In genomic region chr4:135856223-135857091, GRCm38 (mm10) we compare ENCODE assay signal across 8 mouse cellular contexts. TPM values are rescaled to one million over a fixed set of nuclear protein-coding genes. Genes with fewer than 3 reads are reported as not detected.
DNase-seq lines count a peak whose midpoint lies in the region; ATAC-seq and TF ChIP-seq lines count a peak whose summit lies in the region.

No protein-coding gene starts in this region.

- peak overlapping the region; percentile 67 for H3K4me2 ChIP-seq in embryonic facial prominence, embryonic 11.5 days (ENCODE audit: low read depth, low read length)
- peak overlapping the region; percentile 59 for H3K4me2 ChIP-seq in kidney, embryonic 14.5 days (replicated peaks; ENCODE audit: low read depth, low read length)
- peak overlapping the region; percentile 95 for H3K4me2 ChIP-seq in liver, embryonic 14.5 days (ENCODE audit: low read depth)

- peak; percentile 72 for DNase-seq in 416B (ENCODE audit: low read depth)
- DNase-seq in adrenal gland, adult 18-20 months (ENCODE audit: low spot score in 2 of 2): peak; percentile 63 to 67
- peak; percentile 73 for DNase-seq in embryonic facial prominence, embryonic 11.5 days (ENCODE audit: low spot score)
- peak; percentile 64 to 66 for DNase-seq in heart, adult 9 months (ENCODE audit: low spot score in 2 of 2)
- DNase-seq in liver, embryonic 14.5 days (ENCODE audit: low read depth in 3 of 3, low spot score in 3 of 3): no peak
- peak; percentile 83 for DNase-seq in neural tube, embryonic 10.5 days (ENCODE audit: extremely low spot score, low spot score)
- peak; percentile 46 for DNase-seq in thymus, adult 2 months

- WGBS in embryonic facial prominence, embryonic 11.5 days: under 1% methylated on average over 81 of the region's 91 CpGs
- under 1% methylated on average over 72 of the region's 91 CpGs for WGBS in kidney, embryonic 14.5 days
- under 1% methylated on average over 83 of the region's 91 CpGs for WGBS in liver, embryonic 14.5 days (ENCODE audit: insufficient replicate concordance)
- WGBS in thymus, adult 2 months: under 1% methylated on average over 88 of the region's 91 CpGs

- TF ChIP-seq POLR2A in thymus, adult 2 months (IDR thresholded peaks at IDR 0.05; ENCODE audit: control insufficient read depth, extremely low read depth, insufficient read depth, low read length, poor library complexity): no peak

- peak overlapping the region; percentile 96 for H3K4me3 ChIP-seq in embryonic facial prominence, embryonic 11.5 days (ENCODE audit: low read depth, low read length)
- peak overlapping the region; percentile 95 for H3K4me3 ChIP-seq in kidney, embryonic 14.5 days (ENCODE audit: low read length)
- peak overlapping the region; percentile 88 to 100 for H3K4me3 ChIP-seq in liver, embryonic 14.5 days (ENCODE audit: insufficient read depth in 1 of 2, low read depth in 2 of 2, low read length in 2 of 2)
- H3K4me3 ChIP-seq in thymus, adult 2 months (ENCODE audit: control insufficient read depth, insufficient read depth, low read length): peak overlapping the region; percentile 76

- peak; percentile 60 for ATAC-seq in embryonic facial prominence, embryonic 11.5 days (replicated peaks; ENCODE audit: insufficient number of reproducible peaks, low FRiP score, low TSS enrichment, low read depth)
- peak; percentile 67 for ATAC-seq in kidney, embryonic 14.5 days (ENCODE audit: low FRiP score, low TSS enrichment)
- ATAC-seq in liver, embryonic 14.5 days (ENCODE audit: insufficient read depth): peak; percentile 71

- no peak for TF ChIP-seq EP300 in liver, embryonic 14.5 days (IDR thresholded peaks at IDR 0.05; ENCODE audit: low read depth)

- H3K9ac ChIP-seq in embryonic facial prominence, embryonic 11.5 days (replicated peaks; ENCODE audit: low read length): peak overlapping the region; percentile 92
- H3K9ac ChIP-seq in kidney, embryonic 14.5 days (ENCODE audit: low read depth, low read length): peak overlapping the region; percentile 98
- peak overlapping the region; percentile 90 for H3K9ac ChIP-seq in liver, embryonic 14.5 days (replicated peaks)

- no peak for TF ChIP-seq CTCF in liver, embryonic 14.5 days (IDR thresholded peaks at IDR 0.05; ENCODE audit: low read depth)
- no peak for TF ChIP-seq CTCF in thymus, adult 2 months (IDR thresholded peaks at IDR 0.05; ENCODE audit: borderline replicate concordance, control insufficient read depth, extremely low read depth, insufficient read depth, low read length, poor library complexity)

- no peaks in the 10 kb centered on the region for H3K27me3 ChIP-seq in embryonic facial prominence, embryonic 11.5 days (ENCODE audit: control insufficient read depth, insufficient read depth, low read length)
- H3K27me3 ChIP-seq in kidney, embryonic 14.5 days (ENCODE audit: control insufficient read depth, insufficient read depth, low read length): no peaks in the 10 kb centered on the region
- no peaks in the 10 kb centered on the region for H3K27me3 ChIP-seq in liver, embryonic 14.5 days (ENCODE audit: control insufficient read depth, insufficient read depth, low read length)
- no peaks in the 10 kb centered on the region for H3K27me3 ChIP-seq in thymus, adult 2 months (ENCODE audit: control insufficient read depth, insufficient read depth, low read length)

- no peaks in the 10 kb centered on the region for H3K9me3 ChIP-seq in embryonic facial prominence, embryonic 11.5 days (replicated peaks; ENCODE audit: control insufficient read depth, low read length)
- H3K9me3 ChIP-seq in kidney, embryonic 14.5 days (ENCODE audit: control insufficient read depth, low read length): no peaks in the 10 kb centered on the region
- no peaks in the 10 kb centered on the region for H3K9me3 ChIP-seq in liver, embryonic 14.5 days (ENCODE audit: control insufficient read depth, low read length)

- peaks cover 3% of the 10 kb centered on the region; the same call in 1 of the 2 replicates for H3K36me3 ChIP-seq in embryonic facial prominence, embryonic 11.5 days (replicated peaks; ENCODE audit: control insufficient read depth, insufficient read depth, low read depth, low read length)
- H3K36me3 ChIP-seq in kidney, embryonic 14.5 days (ENCODE audit: control insufficient read depth, insufficient read depth, low read length): peaks cover 7% of the 10 kb centered on the region; the same call in 1 of the 2 replicates
- peaks cover 22% of the 10 kb centered on the region for H3K36me3 ChIP-seq in liver, embryonic 14.5 days (replicated peaks; ENCODE audit: control insufficient read depth, insufficient read depth, low read depth)
- peaks cover 3% of the 10 kb centered on the region for H3K36me3 ChIP-seq in thymus, adult 2 months (ENCODE audit: control insufficient read depth, insufficient read depth, low read length)

- peak overlapping the region; percentile 100 for H3K27ac ChIP-seq in embryonic facial prominence, embryonic 11.5 days (replicated peaks; ENCODE audit: low read depth, low read length)
- peak overlapping the region; percentile 99 for H3K27ac ChIP-seq in kidney, embryonic 14.5 days (ENCODE audit: low read depth, low read length)
- H3K27ac ChIP-seq in liver, embryonic 14.5 days: peak overlapping the region; percentile 94
- H3K27ac ChIP-seq in thymus, adult 2 months (ENCODE audit: control insufficient read depth, insufficient read depth, low read length): peak overlapping the region; percentile 57

- H3K4me1 ChIP-seq in embryonic facial prominence, embryonic 11.5 days (ENCODE audit: control insufficient read depth, insufficient read depth, low read length): peaks cover 6% of the 10 kb centered on the region
- peaks cover 22% of the 10 kb centered on the region for H3K4me1 ChIP-seq in kidney, embryonic 14.5 days (ENCODE audit: control insufficient read depth, insufficient read depth, low read length)
- peaks cover 36 to 52% of the 10 kb centered on the region in 2 experiments for H3K4me1 ChIP-seq in liver, embryonic 14.5 days (replicated peaks; ENCODE audit: control insufficient read depth in 2 of 2, insufficient read depth in 2 of 2, low read length in 1 of 2)
- H3K4me1 ChIP-seq in thymus, adult 2 months (replicated peaks; ENCODE audit: control insufficient read depth, insufficient read depth, low read length): peaks cover 13% of the 10 kb centered on the region

RNA-seq across cellular contexts. Expression of gene Srsf10, which starts 0.9 kb away (rescaled TPM):
- 100 to 1,000 TPM in 1 of 2 experiments, 10 to 100 TPM in 1; 95.5 to 115 TPM for total RNA-seq in adrenal gland, adult 18-20 months (2021)
- 421 and 489 TPM in 2 replicates for polyA plus RNA-seq in embryonic facial prominence, embryonic 11.5 days (2014; fragmentation: Nextera tagmentation; extraction: Ambion mirVana)
- 334 and 342 TPM in 2 replicates for polyA plus RNA-seq in kidney, embryonic 14.5 days (2014; fragmentation: Nextera tagmentation; extraction: Ambion mirVana)
- polyA plus RNA-seq in liver, embryonic 14.5 days (2012; rRNA removed): 33.2 and 49.6 TPM in 2 replicates
- polyA plus RNA-seq in liver, embryonic 14.5 days (2014; fragmentation: Nextera tagmentation; extraction: Ambion mirVana): 108 and 110 TPM in 2 replicates
- 194 and 220 TPM in 2 replicates for polyA plus RNA-seq in thymus, adult 2 months (2012; rRNA removed)

RNA-seq across cellular contexts. Expression of gene Pnrc2, which starts 17.2 kb away (rescaled TPM):
- 100 to 1,000 TPM in 1 of 2 experiments, 10 to 100 TPM in 1; 89.4 to 111 TPM for total RNA-seq in adrenal gland, adult 18-20 months (2021)
- 227 and 251 TPM in 2 replicates for polyA plus RNA-seq in embryonic facial prominence, embryonic 11.5 days (2014; fragmentation: Nextera tagmentation; extraction: Ambion mirVana)
- polyA plus RNA-seq in kidney, embryonic 14.5 days (2014; fragmentation: Nextera tagmentation; extraction: Ambion mirVana): 174 and 209 TPM in 2 replicates
- 25.4 and 43.4 TPM in 2 replicates for polyA plus RNA-seq in liver, embryonic 14.5 days (2012; rRNA removed)
- 80.2 and 81.9 TPM in 2 replicates for polyA plus RNA-seq in liver, embryonic 14.5 days (2014; fragmentation: Nextera tagmentation; extraction: Ambion mirVana)
- 26.7 and 28.6 TPM in 2 replicates for polyA plus RNA-seq in thymus, adult 2 months (2012; rRNA removed)

RNA-seq across cellular contexts. Expression of gene Cnr2, which starts 38.7 kb away (rescaled TPM):
- 1 to 10 TPM in 1 of 2 experiments, under 1 TPM in 1; 0.93 to 1.8 TPM for total RNA-seq in adrenal gland, adult 18-20 months (2021)
- 0.25 and 0.43 TPM in 2 replicates for polyA plus RNA-seq in embryonic facial prominence, embryonic 11.5 days (2014; fragmentation: Nextera tagmentation; extraction: Ambion mirVana)
- 0.10 and 0.45 TPM in 2 replicates for polyA plus RNA-seq in kidney, embryonic 14.5 days (2014; fragmentation: Nextera tagmentation; extraction: Ambion mirVana)
- 1.6 and 2.1 TPM in 2 replicates for polyA plus RNA-seq in liver, embryonic 14.5 days (2012; rRNA removed)
- polyA plus RNA-seq in liver, embryonic 14.5 days (2014; fragmentation: Nextera tagmentation; extraction: Ambion mirVana): 2.3 and 2.5 TPM in 2 replicates
- 9.3 and 9.5 TPM in 2 replicates for polyA plus RNA-seq in thymus, adult 2 months (2012; rRNA removed)

Comparison
In these comparisons a context has a peak if more than half of its experiments do, and no peak if none do; other contexts are left out.
1. DNase-seq: peak in 416B (single experiment), adrenal gland, adult 18-20 months (2 of 2), embryonic facial prominence, embryonic 11.5 days (single experiment), heart, adult 9 months (2 of 2), neural tube, embryonic 10.5 days (single experiment) and thymus, adult 2 months (single experiment); none in liver, embryonic 14.5 days (0 of 3).
2. Peak in every context shown above with its lines, with median percentiles within 50 percentile points of each other: ATAC-seq, H3K27ac ChIP-seq, H3K4me2 ChIP-seq, H3K4me3 ChIP-seq and H3K9ac ChIP-seq.